9 mouse cellular contexts compared by ENCODE assay signal in the genomic region with DNA sequence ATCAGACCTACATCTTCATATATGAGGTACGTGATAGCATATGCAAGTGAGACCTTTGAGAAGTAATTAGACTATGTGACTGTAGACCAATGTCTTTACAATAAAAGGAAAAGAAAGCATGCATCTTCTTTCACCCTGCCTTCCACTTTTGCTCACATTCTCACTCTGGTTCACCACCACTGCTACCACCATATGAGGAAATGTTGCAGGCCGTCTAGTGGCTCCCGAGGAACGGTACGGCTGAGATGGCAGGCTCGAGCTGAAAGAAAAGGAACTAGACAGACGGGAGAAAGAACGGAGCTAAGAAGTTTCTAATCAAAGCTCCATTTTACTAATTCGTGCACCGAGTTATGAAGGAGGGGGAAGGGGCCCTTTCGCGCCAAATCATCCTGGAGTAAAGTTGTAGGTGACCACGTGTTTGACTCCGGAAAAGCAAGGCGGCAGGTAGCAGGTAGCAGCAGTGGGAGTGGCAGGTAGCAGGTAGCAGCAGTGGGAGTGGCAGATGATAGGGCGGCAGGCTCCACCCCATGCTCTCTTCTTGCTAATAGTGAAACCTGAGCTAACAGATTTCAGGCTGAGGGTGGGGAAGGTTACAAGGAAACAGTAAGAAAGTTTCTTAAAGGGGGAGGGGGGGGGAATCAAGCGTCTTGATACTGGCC.
DNase-seq lines count a peak whose midpoint lies in the region; ATAC-seq and TF ChIP-seq lines count a peak whose summit lies in the region.
"Had no signal": no experiment of that assay in that cellular context is flagged by ENCODE, and none has a peak within 500 bp of the region (broad histone marks: within the 10 kb centered on the region; RNA-seq: fewer than 3 reads in every experiment).

No protein-coding gene starts in this region.

- peak overlapping the region; percentile 52; the same call in 1 of the 2 replicates for H3K9ac ChIP-seq in heart, embryonic 13.5 days
- H3K9ac ChIP-seq in lung, embryonic 14.5 days, result no peak overlapping the region

- no peak for ATAC-seq in heart, embryonic 13.5 days (ENCODE audit: extremely low read depth, insufficient number of reproducible peaks, low FRiP score, low TSS enrichment)
- peak; percentile 79; the same call in 1 of the 2 replicates for ATAC-seq in lung, embryonic 14.5 days (ENCODE audit: insufficient read depth)
- no peak for ATAC-seq in cerebellum, adult (ENCODE audit: insufficient number of reproducible peaks, low FRiP score, low TSS enrichment)

- H3K27me3 ChIP-seq in heart, embryonic 13.5 days (replicated peaks), result no peaks in the 10 kb centered on the region
- H3K27me3 ChIP-seq in kidney, adult 2 months (replicated peaks; ENCODE audit: control insufficient read depth, insufficient read depth, low read length), result no peaks in the 10 kb centered on the region; the same call in 1 of the 2 replicates
- no peaks in the 10 kb centered on the region for H3K27me3 ChIP-seq in lung, embryonic 14.5 days (ENCODE audit: insufficient read depth, low read length)
- H3K27me3 ChIP-seq: megakaryocyte, embryonic 14.5 days had no signal

- TF ChIP-seq POLR2A in kidney, adult 2 months (IDR thresholded peaks at IDR 0.05; ENCODE audit: low read depth, low read length), result no peak

- H3K27ac ChIP-seq in heart, embryonic 13.5 days (replicated peaks), result no peak overlapping the region
- no peak overlapping the region for H3K27ac ChIP-seq in kidney, adult 2 months (ENCODE audit: insufficient read depth, low read depth, low read length)
- no peak overlapping the region for H3K27ac ChIP-seq in lung, embryonic 14.5 days (ENCODE audit: low read depth)

- 18% methylated on average over 17 of the region's 17 CpGs for WGBS in heart, embryonic 13.5 days
- 19% methylated on average over 17 of the region's 17 CpGs for WGBS in kidney, adult 2 months
- WGBS in lung, embryonic 14.5 days, result 18% methylated on average over 17 of the region's 17 CpGs

- no peak for DNase-seq in heart, postnatal 36 days
- peak; percentile 22 for DNase-seq in R1 (ENCODE audit: low read depth, low spot score)
- peak; percentile 28 for DNase-seq in kidney, adult 2 months
- DNase-seq in lung, embryonic 14.5 days, result peak; percentile 34
- DNase-seq in left cerebral cortex, adult 8-10 months (ENCODE audit: low spot score in 2 of 2), result no peak
- DNase-seq in right cerebral cortex, postnatal 4 days, result no peak

- H3K4me3 ChIP-seq in heart, embryonic 13.5 days, result peak overlapping the region; percentile 47
- peak overlapping the region; percentile 2; the same call in 1 of the 2 replicates for H3K4me3 ChIP-seq in kidney, adult 2 months (ENCODE audit: insufficient read depth, low read depth, low read length)
- H3K4me3 ChIP-seq in lung, embryonic 14.5 days (ENCODE audit: low read depth, low read length), result no peak overlapping the region
- H3K4me3 ChIP-seq: megakaryocyte, embryonic 14.5 days had no signal

- H3K4me2 ChIP-seq in heart, embryonic 13.5 days, result peak overlapping the region; percentile 70
- H3K4me2 ChIP-seq in lung, embryonic 14.5 days, result peak overlapping the region; percentile 41

- no peaks in the 10 kb centered on the region for H3K36me3 ChIP-seq in heart, embryonic 13.5 days
- H3K36me3 ChIP-seq in kidney, adult 2 months (ENCODE audit: control insufficient read depth, insufficient read depth, low read length), result no peaks in the 10 kb centered on the region
- no peaks in the 10 kb centered on the region for H3K36me3 ChIP-seq in lung, embryonic 14.5 days (ENCODE audit: insufficient read depth)

- TF ChIP-seq CTCF in kidney, adult 2 months (conservative IDR thresholded peaks at IDR 0.05; ENCODE audit: insufficient read depth, insufficient read length, low read depth, low read length), result no peak
- no peak for TF ChIP-seq CTCF in lung, embryonic 14.5 days (IDR thresholded peaks at IDR 0.05; ENCODE audit: low read depth)

- H3K9me3 ChIP-seq in heart, embryonic 13.5 days, result no peaks in the 10 kb centered on the region
- no peaks in the 10 kb centered on the region for H3K9me3 ChIP-seq in lung, embryonic 14.5 days (ENCODE audit: low read depth, low read length)
- H3K9me3 ChIP-seq: megakaryocyte, embryonic 14.5 days had no signal

- intact Hi-C loops in heart, postnatal 36 days (cut with DNase I), result no loop called here

- H3K4me1 ChIP-seq in heart, embryonic 13.5 days, result peaks cover 11% of the 10 kb centered on the region
- no peaks in the 10 kb centered on the region for H3K4me1 ChIP-seq in kidney, adult 2 months (ENCODE audit: control insufficient read depth, insufficient read depth, low read length)
- H3K4me1 ChIP-seq in lung, embryonic 14.5 days (ENCODE audit: insufficient read depth), result no peaks in the 10 kb centered on the region
- H3K4me1 ChIP-seq: megakaryocyte, embryonic 14.5 days had no signal

Comparison
In these comparisons a context has a peak if more than half of its experiments do, and no peak if none do; other contexts are left out.
1. DNase-seq: peak in R1 (single experiment), kidney, adult 2 months (single experiment) and lung, embryonic 14.5 days (single experiment); none in heart, postnatal 36 days (0 of 2), left cerebral cortex, adult 8-10 months (0 of 2) and right cerebral cortex, postnatal 4 days (single experiment).